Mouse (Mus musculus): Measurements from ENCODE around the gene 2010315B03Rik. TPM values are rescaled to one million over a fixed set of nuclear protein-coding genes. Genes with fewer than 3 reads are reported as not detected.

Gene 2010315B03Rik
- 10 to 100 TPM; 13.2 to 14.6 TPM for total RNA-seq (2021)
- long read RNA-seq, experiment 1, partial matches to known transcripts = 0 of 4 reads
- long read RNA-seq, experiment 1, other reads (novel, unspliced or antisense) = 3 of 4 reads
- long read RNA-seq, experiment 2, partial matches to known transcripts = 1 of 10 reads
- long read RNA-seq, experiment 2, other reads (novel, unspliced or antisense) = 2 of 10 reads

GRCm38 (mm10) chr9:124312171-124313142 lies at the start of gene 2010315B03Rik:
2010315B03Rik (minus strand) TSS chr9:124312696.
- DNase-seq (ENCODE audit: low spot score in 2 of 2) = peak; percentile 55 to 79

GRCm38 (mm10) chr9:124311502-124311901 lies 994 bp downstream of the 2010315B03Rik start:
- DNase-seq (ENCODE audit: low spot score in 2 of 2) = no peak

GRCm38 (mm10) chr9:124288329-124288728 lies 24.2 kb downstream of the 2010315B03Rik start:
- no peak for DNase-seq (ENCODE audit: low spot score in 2 of 2)

GRCm38 (mm10) chr9:124281912-124282686 lies 30.4 kb downstream of the 2010315B03Rik start:
- DNase-seq (ENCODE audit: low spot score in 2 of 2) = peak; percentile 39 to 78

- DNase-seq (ENCODE audit: low spot score in 2 of 2) = no peak
These were observed 31.1 kb downstream of the 2010315B03Rik start for GRCm38 (mm10) chr9:124281448-124281791.

- no peak for DNase-seq (ENCODE audit: low spot score in 2 of 2)
These were observed 31.7 kb downstream of the 2010315B03Rik start for GRCm38 (mm10) chr9:124280576-124281447.

- no peak for DNase-seq (ENCODE audit: low spot score in 2 of 2)
These were observed 33.2 kb downstream of the 2010315B03Rik start for GRCm38 (mm10) chr9:124279300-124279699.

GRCm38 (mm10) chr9:124275064-124275463 lies 37.4 kb downstream of the 2010315B03Rik start:
- no peak for DNase-seq (ENCODE audit: low spot score in 2 of 2)

GRCm38 (mm10) chr9:124273172-124273571 lies 39.3 kb downstream of the 2010315B03Rik start:
- no peak for DNase-seq (ENCODE audit: low spot score in 2 of 2)

GRCm38 (mm10) chr9:124267929-124268328 lies 44.6 kb downstream of the 2010315B03Rik start:
- DNase-seq (ENCODE audit: low spot score in 2 of 2) = no peak

- no peak for DNase-seq (ENCODE audit: low spot score in 2 of 2)
These were observed 45.0 kb downstream of the 2010315B03Rik start for GRCm38 (mm10) chr9:124267493-124267892.

- no peak for DNase-seq (ENCODE audit: low spot score in 2 of 2)
These were observed 49.3 kb downstream of the 2010315B03Rik start for GRCm38 (mm10) chr9:124262987-124263717.

GRCm38 (mm10) chr9:124258067-124258556 lies 54.4 kb downstream of the 2010315B03Rik start:
- DNase-seq (ENCODE audit: low spot score in 2 of 2) = no peak

GRCm38 (mm10) chr9:124257200-124258066 lies 55.1 kb downstream of the 2010315B03Rik start:
- DNase-seq (ENCODE audit: low spot score in 2 of 2) = peak; percentile 30 to 54

GRCm38 (mm10) chr9:124256271-124257199 lies 56.0 kb downstream of the 2010315B03Rik start:
- peak; percentile 42 to 67 for DNase-seq (ENCODE audit: low spot score in 2 of 2)

GRCm38 (mm10) chr9:124251438-124251837 lies 61.1 kb downstream of the 2010315B03Rik start:
- DNase-seq (ENCODE audit: low spot score in 2 of 2) = no peak
